Mouse (Mus musculus) brain, embryonic 14.5 days (tissue): Measurements from ENCODE around the gene Bnc1.

Experiments used
- CTCF ChIP-seq: fragments of 200-500 bp; IDR thresholded peaks from 2 replicates; pipeline ENCODE4 v1.5.1; 2012; ENCODE audit warnings: inconsistent platforms, mild to moderate bottlenecking, moderate library complexity, borderline replicate concordance; ENCODE audit not compliant: insufficient read depth, insufficient read length; ENCODE audit errors: extremely low read depth
- POLR2A ChIP-seq: fragments of 200-500 bp; IDR thresholded peaks from 2 replicates; pipeline ENCODE4 v1.6.1; 2012; ENCODE audit warnings: mild to moderate bottlenecking, inconsistent platforms, borderline replicate concordance; ENCODE audit not compliant: poor library complexity, insufficient read depth, insufficient read length, severe bottlenecking; ENCODE audit errors: extremely low read depth

- TF ChIP-seq POLR2A (no peak), CTCF (no peak)
These were observed 41.6 kb downstream of the Bnc1 start for GRCm38 (mm10) chr7:81950499-81950898.
